15 mouse cellular contexts compared by ENCODE assay signal in genomic region chr16:30742474-30742873, GRCm38 (mm10).
"Had no signal": no experiment of that assay in that cellular context is flagged by ENCODE, and none has a peak within 500 bp of the region (broad histone marks: within the 10 kb centered on the region; RNA-seq: fewer than 3 reads in every experiment).

No protein-coding gene starts in this region.

- H3K4me2 ChIP-seq: liver, embryonic 13.5 days; midbrain, embryonic 11.5 days; neural tube, embryonic 12.5 days; neural tube, embryonic 15.5 days; stomach, embryonic 15.5 days had no signal

- H3K27ac ChIP-seq: liver, embryonic 13.5 days; neural tube, embryonic 12.5 days; neural tube, embryonic 15.5 days; stomach, embryonic 15.5 days had no signal

- ATAC-seq: inflammation-experienced regulatory T-cells, adult 6 months; intestine, embryonic 16.5 days had no signal

- H3K27me3 ChIP-seq: liver, embryonic 13.5 days; neural tube, embryonic 12.5 days; neural tube, embryonic 15.5 days; stomach, embryonic 15.5 days had no signal

- H3K36me3 ChIP-seq: liver, embryonic 13.5 days; neural tube, embryonic 12.5 days; neural tube, embryonic 15.5 days; stomach, embryonic 15.5 days had no signal

- DNase-seq: kidney, postnatal 10 days; kidney, postnatal 4 days; liver, embryonic 13.5 days; lung, adult 2 months; lung, postnatal 14 days; midbrain, embryonic 14.5 days; right cerebral cortex, postnatal 25 days; spleen, adult 18-20 months; thymus, postnatal 25 days had no signal

- H3K9me3 ChIP-seq: liver, embryonic 13.5 days; neural tube, embryonic 12.5 days; neural tube, embryonic 15.5 days; stomach, embryonic 15.5 days had no signal

- H3K4me3 ChIP-seq: liver, embryonic 13.5 days; neural tube, embryonic 12.5 days; neural tube, embryonic 15.5 days; stomach, embryonic 15.5 days had no signal

- H3K9ac ChIP-seq: liver, embryonic 13.5 days; neural tube, embryonic 12.5 days; neural tube, embryonic 15.5 days; stomach, embryonic 15.5 days had no signal
